Mouse (Mus musculus) spleen, adult 2 months (tissue): Measurements from ENCODE around the gene Mafk.

Experiments used
- CTCF ChIP-seq: fragments of 200-500 bp; IDR thresholded peaks from 2 replicates; pipeline ENCODE4 v1.5.1; 2011; ENCODE audit warnings: mild to moderate bottlenecking, inconsistent platforms; ENCODE audit not compliant: insufficient read depth, insufficient read length, insufficient replicate concordance; ENCODE audit errors: extremely low read depth
- POLR2A ChIP-seq: fragments of 200-500 bp; IDR thresholded peaks from 2 replicates; pipeline ENCODE4 v1.6.1; 2011; ENCODE audit warnings: low read depth, low read length, inconsistent platforms

DNA sequence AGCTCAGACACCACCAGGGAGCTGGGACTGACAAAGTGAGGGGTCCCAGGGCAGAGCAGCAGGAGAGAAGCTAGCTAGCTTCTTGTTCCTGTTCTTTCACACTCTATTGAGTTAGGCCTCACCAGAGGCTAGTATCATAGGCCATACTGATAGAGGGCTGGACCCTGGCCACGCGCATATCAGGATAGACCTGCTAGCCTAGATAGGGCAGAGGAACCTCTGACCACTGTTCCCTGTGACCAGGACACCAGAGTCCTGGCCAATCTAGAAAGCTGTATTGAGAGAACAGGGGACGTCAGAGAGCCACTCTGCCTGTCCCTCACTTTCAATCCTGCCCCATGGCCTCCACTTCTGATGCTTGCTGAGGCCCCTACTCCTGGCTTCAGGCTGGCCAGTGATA is 26.7 kb downstream of the Mafk start:
- TF ChIP-seq CTCF, result no peak
- no peak for TF ChIP-seq POLR2A
